Mouse (Mus musculus) frontal cortex, postnatal 10 days (tissue): ENCODE measurements around the gene Ktn1.

Experiments
- DNase-seq, 2 experiments: peaks; one replicate each; pipeline ENCODE4 v3.0.0; 2022; ENCODE audit warnings: low spot score in 2 of 2, mixed read lengths in 1 of 2

Gene Ktn1

DNA sequence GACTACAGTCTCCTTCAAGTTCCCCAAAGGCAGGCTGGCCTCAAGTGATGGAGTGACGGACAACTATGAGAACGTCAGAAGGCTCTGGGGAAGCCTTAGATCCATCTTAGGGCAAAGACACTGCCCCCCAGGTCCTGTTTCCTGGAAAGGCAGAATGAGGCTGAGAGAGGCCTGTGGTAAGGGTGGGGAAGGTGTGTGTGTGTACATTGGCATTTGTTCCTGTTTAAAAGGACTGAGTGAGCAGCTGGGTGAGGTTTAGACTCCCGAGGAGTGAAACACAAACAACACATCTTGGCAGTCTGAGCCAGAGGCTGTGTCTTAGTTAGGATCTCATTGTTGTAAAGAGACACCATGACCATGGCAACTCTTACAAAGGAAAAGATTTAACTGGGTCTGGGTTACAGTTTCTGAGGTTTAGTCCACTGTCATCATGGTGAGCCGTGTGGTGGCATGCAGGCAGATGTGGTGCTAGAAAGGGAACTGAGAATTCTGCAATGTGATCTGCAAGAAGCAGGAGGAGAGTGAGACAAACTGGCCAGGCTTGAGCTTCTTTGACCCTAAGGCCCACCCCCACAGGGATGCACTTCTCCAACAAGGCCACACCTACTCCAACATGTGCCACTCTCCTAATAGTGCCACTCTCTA lies 106.1 kb downstream of the Ktn1 start:
- no peak for DNase-seq

DNA sequence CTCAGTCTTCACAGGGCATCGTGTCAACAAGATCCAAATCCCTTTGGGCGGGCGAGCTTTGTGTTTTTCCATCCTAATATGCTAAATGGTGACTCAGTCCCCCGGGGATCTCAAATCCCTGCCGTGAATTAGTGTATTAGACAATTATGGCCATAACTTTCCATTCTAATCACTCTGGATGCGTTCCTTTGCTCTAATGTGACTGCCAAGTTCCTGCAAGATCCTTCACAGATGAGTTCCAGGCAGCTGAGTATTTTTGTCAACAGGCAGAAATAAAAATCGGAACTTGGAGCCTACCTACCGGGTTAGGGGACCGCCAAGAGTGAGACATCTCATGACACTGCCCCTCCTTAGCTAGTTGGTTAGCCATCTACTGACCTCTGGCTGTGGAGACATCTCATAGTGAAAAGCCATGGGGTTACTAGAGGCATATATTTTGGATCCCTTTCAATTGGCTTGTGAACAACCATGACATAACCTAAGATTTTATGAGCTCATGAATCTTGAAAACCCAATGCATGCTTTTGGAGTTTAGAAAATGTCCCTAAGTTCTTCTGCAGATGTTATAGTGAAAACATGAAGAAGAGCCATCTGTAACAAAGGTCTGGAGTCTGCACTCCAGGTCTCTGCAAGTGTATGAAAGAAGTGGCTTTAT lies 108.3 kb downstream of the Ktn1 start:
- no peak for DNase-seq

DNA sequence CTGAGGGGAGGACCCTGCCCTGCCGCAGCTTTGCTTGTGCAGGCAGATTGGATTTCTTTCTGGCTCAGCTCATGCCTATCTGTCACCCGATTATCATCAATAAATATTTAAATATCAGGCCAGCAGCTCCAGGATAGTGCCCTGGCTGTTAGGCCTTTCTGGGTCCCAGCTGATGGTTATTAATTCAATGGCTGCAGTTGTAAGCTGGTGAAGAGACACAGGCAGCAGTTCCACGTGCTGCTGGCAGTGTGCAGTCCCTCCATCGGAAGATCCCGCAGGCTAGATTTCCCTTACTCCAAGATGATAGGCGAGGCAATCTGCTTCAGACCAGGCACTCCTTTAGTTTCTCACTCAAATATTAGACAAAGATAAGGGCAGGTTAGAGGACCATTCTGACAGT lies 116.9 kb downstream of the Ktn1 start:
- no peak for DNase-seq

DNA sequence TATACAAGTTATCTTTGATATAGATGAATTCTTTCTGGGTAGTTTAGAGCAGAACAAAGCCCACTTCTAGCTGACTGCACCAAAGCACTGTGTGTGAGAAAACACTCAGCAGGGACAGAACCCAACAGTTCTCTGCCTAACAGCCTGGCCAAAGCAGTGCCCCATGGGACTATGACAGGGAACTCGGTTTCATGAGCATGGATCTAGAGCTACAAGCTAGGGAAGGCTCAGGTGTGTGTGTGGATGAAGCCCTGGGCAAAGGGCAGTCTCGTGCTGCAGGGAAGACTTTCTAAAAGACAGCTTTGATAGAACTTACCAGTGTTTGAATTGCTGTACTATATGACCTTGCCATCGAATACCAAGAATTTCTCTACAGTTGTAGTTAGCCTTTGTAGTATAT lies 117.5 kb downstream of the Ktn1 start:
- DNase-seq = no peak

DNA sequence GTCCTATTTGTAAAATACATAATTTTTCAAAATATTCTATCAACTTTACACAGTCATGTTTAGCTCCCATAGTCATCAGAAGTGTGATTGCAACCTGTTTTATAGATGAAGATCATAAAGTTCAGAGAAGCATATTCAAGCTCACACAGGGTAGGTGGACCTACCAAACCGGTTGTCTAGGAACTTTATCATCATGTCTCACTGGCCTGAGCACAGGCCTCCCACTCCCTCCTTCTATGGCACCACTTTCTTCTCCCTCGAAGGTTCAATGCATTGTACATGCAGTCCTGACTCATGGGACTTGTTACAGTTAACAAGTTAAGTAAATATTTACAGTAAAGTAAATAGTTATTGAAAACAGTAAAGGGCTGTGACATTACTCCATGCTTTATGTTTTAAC lies 118.1 kb downstream of the Ktn1 start:
- no peak for DNase-seq

DNA sequence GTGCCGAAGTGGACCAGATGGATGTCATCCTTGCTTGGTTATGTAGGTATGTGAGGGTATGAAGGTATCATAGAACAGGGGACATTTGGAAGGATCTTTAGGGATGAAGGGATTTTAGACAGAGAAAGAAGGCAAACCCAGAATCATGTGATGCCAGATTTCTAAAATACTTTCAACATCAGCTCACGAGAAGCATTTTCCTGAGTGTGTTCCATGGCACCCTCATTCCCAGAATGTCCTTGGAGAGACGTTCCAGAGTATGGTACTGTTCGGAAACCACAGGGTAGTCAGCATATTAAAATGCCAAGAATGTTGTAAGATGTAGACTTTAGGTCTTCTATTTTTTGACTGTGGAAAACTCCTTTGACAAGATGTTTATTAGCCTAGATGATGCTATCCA lies 123.2 kb downstream of the Ktn1 start:
- DNase-seq = no peak

DNA sequence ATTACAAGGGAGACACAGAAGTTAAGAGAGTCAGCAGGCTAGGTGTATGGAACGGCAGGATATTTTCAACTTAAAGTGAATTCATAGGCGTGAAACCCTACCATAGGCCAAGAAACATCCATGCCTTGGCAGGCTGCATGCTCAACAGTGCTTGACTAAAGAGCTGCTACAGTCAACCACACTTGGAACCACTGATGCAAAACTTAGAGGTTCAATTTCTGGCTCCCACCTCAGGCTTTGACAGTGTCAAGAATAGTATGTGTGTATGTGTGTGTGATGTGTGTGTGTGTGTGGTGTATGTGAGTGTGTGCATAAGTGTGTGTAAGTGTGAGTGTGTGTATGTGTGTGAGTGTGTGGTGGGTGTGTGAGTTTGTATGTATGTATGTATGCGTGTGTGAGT lies 127.3 kb downstream of the Ktn1 start:
- no peak for DNase-seq

DNA sequence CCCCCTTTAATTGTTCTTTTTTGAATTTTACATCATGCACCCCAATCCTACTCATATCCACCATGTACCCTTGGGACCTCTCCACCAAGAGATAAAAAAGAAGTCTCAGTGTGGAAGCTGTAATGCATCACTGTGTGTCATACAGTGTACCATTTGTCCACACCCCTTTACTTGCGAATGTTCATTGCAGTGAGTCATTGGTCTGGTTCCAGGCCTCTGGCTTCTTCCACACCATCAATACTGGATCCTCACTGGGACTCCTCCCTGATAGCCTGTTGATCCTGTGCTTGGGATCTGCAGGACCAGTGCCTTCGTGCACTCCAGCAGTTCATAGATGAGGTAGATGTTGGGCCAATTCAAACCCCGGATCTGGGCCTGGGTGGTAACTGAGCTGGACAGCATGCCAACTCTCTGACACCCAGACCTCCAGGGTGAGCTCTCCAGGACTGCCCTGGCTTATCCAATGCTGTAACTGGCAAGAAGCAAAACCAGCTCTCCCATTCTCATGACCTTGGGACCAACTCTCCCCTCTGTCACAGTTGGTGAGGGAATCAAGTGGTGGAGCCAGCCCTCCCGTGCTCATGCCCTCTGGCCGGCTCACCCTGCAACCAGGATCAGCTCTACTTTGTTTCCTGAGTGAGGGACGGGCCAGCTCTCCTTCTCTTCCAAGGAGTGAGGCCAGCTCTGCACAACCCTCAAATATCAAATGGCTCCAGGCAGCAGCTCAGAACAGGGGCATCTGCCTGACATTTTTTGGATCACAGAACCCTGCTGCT lies 128.2 kb downstream of the Ktn1 start:
- DNase-seq = no peak

DNA sequence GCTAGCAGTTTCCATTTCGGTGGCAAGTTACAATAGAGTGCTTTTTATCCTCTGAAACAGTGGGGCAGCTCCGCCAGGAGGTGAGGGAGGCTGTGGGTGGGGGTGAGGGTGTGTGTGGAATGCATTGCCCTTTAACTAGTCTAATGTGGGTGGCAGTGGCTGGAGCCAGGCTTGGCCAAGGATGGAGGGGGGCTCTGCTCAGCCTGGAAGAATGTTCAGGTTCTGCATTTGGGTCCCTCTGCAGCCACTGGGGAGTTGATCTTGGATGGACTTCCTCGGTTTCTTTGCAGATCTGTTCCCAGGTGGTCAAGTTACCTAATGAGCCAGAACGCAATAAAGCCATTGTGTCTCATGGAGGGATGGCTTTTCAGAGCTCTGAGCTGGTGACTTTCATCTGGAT lies 137.9 kb downstream of the Ktn1 start:
- DNase-seq = no peak
